Mouse (Mus musculus): ENCODE results near the gene Coa4.
A peak's percentile ranks its signal among the peaks of the same experiment; 100 is the strongest.
"Not testable (repeated sequence)": the region's sequence is repeated elsewhere in the genome, so short reads cannot be mapped to it uniquely, and the experiment has no call there.

The Coa4 gene

DNA sequence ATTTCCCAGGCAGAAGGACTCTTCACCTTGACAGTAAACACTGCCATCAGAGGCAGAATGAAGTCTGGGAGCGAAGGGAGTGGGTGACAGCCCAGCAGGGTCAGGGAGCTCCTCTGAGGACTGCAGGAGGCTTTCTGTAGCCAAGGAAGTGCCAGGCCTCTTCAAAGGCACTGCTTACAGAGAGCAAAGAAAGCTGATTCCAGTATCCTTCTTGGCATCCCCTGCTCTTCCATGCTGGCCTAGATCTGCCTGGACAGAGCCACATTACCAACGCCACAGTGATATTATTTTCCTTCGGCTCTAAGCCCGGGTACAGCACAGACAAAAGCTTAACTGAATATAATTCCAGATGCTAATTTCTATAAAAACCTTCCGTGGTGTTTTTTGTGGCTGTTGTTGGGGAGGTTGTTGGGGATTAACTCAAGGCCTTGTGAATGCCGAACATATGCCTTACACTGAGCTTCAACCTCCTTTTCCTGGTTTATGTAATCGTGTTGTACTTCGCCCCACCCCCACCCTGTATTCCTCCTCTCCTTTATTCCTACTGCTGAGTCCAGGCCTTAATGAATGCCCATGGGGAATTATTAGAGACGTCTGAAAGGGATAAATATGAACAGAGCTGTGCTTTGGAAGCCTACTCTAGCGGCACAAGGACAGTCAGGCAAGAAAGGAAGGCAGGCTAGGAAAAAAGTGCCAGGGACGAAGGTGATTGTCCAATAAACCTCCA is 25.2 kb downstream of the Coa4 start:
- no peak for DNase-seq (ENCODE audit: low spot score)

DNA sequence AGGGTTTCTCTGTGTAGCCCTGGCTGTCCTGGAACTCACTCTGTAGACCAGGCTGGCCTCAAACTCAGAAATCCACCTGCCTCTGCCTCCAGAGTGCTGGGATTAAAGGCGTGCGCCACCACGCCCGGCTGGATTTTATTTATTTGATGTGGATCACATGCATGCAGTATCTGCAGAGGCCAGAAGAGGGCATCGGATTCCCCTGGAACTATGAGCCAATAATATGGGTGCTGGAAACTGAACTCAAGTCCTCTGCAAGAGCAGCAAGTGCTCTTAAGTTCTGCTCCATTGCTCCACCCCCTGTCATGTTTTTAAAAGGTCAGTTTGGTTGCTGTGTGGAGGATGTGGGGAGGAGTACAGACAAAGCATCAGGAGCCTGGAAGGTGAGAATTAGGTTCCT is 30.4 kb downstream of the Coa4 start:
- DNase-seq (ENCODE audit: low spot score) = not testable (repeated sequence)

DNA sequence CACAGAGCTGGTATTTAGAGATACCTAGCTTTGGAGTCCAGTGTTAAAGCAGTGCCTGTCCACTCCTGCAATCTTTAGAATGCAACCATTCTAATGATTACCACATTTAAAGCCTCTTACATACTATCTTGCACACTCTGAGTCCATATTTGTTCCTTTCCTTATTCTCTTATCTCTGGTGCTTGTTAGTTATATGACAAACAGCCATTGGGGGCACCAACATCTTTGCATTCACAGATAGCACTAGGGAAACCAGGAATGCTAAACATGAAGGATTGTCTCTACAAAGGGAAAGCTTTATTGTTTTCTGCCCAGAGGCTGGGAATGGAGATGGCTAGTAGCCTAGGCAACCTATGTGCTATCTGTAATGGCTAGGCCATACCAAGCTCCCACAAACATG is 33.0 kb downstream of the Coa4 start:
- DNase-seq (ENCODE audit: low spot score) = no peak

DNA sequence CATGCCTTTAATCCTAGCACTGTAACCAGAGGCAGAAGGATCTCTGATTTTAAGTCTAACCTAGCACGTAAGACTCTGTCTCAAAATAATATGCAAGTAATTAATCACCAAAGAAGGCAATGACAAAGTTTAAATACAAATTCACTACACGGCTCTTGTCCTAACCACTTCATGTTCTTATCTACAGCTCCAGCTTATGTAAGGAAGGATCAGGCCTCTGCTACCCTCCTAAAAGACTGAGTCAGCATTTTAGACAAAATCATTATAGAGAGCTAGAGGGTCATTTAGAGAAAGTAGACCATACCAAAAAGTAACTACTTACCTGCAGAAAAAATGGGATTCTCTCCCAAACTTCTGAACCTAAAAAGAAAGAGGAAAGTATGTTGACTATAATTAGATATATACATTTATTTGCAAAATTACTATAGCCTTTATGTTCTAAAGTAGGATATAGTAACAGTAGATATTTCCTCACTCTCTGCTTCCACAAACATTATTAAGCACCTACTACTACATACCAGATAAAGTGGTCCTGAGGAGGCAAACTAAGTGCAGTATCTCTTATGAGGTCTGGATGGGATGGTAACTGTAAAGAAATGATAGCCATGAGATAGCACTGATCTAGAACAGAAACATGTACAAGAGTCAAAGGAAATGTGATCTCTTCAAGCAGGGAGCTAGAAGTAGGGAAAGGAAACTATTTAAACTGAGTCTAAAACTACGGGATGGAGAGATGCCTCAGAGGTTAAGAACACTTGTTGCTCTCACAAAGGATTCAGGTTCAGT is 34.3 kb downstream of the Coa4 start:
- DNase-seq (ENCODE audit: low spot score) = no peak

DNA sequence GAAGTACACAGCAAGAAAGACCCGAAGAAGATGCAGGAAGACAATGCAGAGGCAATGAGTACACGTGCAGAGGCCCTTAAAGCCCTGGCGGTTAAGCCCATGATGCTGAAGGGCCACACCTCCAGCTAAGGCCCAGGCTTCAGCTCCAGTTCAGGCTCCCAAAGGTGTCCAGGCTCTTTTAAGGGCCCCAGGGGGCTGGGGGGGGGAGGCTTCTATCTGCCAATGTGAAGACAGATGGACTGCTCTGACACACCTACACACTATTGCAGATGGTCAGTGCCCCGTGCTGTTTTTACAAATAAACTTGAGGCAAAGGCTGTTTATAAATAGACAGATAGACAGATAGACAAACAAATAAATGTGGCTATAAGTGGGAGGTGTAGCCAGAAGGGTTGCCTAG is 35.2 kb downstream of the Coa4 start:
- no peak for DNase-seq (ENCODE audit: low spot score)

DNA sequence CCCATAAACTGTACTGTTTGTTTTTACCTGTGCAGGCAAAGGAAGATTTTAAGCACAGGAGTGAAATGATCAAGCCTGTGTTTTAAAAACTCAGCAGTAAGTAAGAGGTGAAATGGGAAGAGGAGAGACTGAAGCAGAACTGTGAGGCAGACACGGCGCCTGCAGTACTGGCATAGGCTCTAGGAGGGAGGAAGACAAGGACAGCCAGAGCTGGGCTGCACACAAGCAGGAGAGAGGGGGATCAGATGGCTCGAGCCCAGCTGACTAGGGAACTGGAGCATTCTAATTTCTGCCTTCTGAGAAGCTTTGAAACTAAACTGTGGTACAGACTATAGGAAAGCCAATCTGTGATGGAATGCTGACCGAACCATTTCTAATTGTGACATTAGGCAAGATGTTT is 35.8 kb downstream of the Coa4 start:
- no peak for DNase-seq (ENCODE audit: low spot score)

DNA sequence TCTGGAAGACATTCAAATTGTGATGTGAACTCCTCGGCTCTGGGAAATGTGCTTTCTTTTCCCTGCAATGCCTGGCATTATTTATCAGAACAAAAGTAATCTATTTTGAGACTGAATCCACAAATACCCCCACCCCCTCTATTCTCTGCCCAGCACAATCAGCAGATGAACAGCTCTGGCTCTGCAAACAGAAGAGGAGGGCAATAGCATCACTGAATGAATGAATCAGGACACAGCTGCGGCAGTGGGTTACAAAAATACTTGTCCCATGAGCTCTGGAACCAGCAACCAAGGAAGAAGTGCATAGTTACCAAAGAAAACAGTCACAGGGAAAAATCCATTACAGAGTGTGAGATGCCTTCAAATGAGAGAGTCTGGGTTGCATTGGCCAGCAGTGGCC is 41.9 kb downstream of the Coa4 start:
- DNase-seq (ENCODE audit: low spot score) = no peak

DNA sequence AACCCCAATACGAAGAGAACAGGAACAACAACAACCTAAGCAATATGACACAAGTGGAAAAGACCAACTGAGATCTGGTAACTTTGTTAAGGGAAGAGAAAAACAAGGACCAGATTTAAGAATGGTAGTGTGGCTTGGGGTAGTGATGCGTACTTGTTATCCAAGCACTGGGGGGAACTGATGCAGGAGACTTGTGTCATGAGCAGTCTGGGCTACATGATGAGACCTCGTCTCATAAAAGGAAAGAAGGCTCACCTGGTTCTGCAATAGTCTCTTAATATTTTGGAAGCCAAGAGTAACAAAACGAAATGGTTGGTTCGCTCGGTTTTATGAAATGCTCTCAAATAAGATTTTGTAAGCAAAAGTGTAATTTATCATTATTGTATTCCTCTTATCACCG is 45.4 kb downstream of the Coa4 start:
- no peak for DNase-seq (ENCODE audit: low spot score)

DNA sequence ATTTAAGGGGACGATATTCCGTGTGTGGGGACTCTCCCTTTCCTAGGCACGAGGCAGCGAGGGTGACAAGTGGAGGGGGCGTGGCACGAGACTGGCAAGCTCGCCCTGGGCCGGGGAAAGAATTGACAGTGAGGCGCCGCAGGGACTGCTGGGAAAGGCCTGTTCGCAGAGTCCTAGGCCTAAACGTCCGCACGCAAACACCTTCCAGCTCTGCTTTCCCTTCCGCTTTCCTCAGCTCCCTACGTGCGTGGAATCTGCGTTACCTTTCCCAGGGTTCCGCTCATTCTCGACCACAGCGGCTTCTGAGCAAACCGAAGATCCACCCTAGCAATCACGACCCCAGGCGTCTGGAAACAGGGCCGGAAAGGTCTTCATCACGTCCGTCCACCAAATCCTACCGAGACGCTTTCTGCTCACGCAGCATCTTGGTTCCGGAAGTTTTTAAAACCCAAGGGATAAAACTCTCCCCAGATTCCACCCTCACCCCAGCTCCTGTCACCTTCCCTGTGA is 45.9 kb downstream of the Coa4 start:
- peak; percentile 92 for DNase-seq (ENCODE audit: low spot score)

DNA sequence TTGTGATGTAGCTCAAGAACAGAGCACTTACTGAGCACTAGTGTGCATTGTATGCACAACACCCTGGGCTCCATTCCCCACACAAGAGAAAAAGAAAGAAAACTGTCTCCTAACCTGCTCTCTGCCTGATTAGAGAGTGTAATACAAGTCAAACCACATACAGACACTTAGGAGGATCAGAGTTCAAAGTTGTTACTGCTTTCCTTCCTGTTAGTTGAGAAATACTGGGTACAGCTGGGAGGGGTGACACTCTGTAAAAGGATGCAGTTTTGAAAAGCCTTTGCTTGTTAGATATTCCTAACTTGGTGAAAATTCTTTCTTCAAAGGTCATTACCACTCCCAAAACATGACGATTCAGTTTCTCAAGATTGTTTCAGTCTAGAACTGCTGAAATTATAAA is 52.9 kb downstream of the Coa4 start:
- DNase-seq (ENCODE audit: low spot score) = no peak

Data from retina, embryonic 14.5 days (tissue).